Mouse (Mus musculus) ES-Bruce4 (cell line): ENCODE results near the gene Sox6.

ENCODE experiments used
- CTCF ChIP-seq: IDR thresholded peaks from one replicate; pipeline ENCODE4 v1.8.1; 2011; ENCODE audit warnings: low read depth, low read length
- EP300 ChIP-seq: IDR thresholded peaks from 2 replicates; pipeline ENCODE4 v1.6.1; 2011; ENCODE audit warnings: low read depth, low read length; ENCODE audit not compliant: insufficient read depth
- POLR2A ChIP-seq: IDR thresholded peaks from one replicate; pipeline ENCODE4 v1.8.1; 2011; ENCODE audit warnings: low read length; ENCODE audit not compliant: insufficient read depth

GRCm38 (mm10) chr7:115724404-115724803 lies 314.2 kb downstream of the Sox6 start:
- TF ChIP-seq CTCF = no peak
- TF ChIP-seq EP300 = no peak
- no peak for TF ChIP-seq POLR2A
